Mouse (Mus musculus) naive thymus-derived CD4-positive, alpha-beta T cell, adult 2 months (primary cell): ENCODE data around the gene Dyx1c1.

Experiments used
- DNase-seq: peaks from one replicate; pipeline ENCODE4 v3.0.0-alpha.2; 2011; ENCODE audit warnings: low read depth

Dyx1c1 gene

DNA sequence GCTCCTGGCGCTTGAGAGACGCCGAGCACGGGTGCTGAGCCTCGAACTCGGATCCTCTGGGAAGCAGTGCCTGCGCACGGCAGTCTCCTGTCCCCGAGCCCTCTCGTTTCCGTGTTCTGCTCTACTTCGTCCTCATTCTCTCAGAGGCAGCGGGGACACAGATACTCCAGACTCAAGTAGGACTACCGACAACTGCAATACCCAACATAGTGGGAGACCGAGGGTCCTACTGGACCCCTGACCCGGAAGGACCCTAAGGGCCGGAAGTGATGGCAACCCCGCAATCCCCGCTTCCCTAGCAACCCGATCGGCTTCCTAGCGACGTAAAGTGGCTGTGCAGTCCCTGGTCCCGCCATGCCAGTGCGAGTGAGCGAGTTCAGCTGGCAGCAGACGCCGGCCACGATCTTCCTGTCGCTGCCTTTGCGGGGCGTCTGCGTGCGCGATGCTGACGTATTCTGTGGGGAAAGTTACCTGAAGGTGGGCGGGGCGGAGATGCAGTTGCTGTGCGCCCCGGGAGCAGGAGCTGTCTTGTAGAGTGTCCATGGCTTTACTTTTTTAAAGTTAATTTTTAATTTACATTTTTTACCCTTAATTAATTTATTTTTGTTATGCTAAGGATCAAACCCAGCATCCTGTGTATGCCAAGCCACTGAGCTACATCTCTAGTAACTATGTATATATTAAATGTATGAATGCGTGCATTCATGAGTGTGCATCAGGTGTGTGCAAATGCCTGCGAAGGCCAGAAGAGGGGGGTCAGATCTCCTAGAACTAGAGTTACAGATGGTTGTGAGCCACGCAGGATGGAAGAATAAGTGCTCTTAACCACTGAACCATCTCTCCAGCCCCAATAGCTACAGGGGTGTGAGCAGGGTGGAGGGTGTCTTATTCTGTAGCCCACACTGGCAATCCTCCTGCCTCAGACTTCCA, at the start of gene Dyx1c1, which contains the start of gene Gm44503:
Dyx1c1 (plus strand) TSS at position 265 of the 930 bp plus-strand sequence.
Gm44503 (plus strand) TSS at position 332 of the 930 bp plus-strand sequence.
- peak; percentile 92 for DNase-seq

DNA sequence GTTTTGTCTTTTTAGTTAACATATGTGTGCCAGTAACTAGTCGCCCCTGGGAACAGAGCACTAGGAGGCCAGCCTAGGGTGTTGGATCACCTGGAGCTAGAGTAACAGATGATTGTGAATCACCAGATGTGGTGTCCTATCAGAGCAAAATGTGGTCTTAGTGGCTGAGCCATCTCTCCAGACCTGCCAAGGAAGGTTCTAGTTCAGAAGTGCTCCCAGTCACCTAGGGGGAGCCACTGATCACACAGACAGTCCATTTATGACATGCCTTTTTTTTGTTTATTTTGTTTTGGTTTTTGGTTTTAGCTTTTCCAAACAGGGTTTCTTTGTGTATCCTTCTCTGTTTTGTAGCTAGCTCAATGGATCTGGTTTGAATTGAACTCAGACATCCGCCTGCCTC, 47.2 kb upstream of the Dyx1c1 start:
- DNase-seq: no peak

DNA sequence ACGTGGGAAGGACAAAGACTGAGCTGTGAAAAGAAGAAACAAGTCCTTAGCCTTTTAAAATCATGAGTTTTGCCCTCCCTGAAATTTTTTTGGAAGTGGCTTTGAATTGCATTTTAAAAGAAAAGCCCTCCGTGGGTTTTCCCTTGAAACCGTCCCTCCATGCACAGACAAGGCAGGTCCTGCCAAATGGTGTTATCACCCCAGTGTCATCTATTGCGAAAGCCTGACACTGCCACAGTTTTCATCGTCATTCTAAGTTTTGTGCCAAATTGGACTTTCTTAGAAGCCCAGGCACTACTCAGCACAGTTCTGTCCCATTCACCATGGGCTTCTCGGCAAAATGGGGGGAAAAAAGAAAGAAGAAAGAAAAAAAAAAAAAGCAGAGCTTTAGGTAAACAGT, 45.0 kb upstream of the Dyx1c1 start:
- no peak for DNase-seq

DNA sequence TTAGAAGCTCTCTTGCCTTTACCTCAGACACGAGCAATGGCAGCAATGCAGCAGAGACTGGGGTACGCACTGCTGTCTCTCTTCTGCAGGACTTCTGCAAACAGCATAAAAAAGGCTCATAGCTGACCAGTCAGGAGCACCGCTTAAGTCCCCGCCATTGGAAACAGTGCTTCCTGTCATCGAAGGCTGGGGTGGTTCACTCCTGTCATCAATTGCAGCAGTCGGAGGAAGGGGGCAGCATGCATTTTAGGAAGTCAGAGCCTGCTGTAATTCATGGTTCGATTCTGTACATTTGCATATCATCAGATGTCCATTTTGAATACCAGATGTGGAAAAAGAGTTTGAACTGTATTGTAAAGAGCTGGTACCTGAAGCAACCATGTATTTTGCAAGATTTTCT, 42.9 kb upstream of the Dyx1c1 start:
- DNase-seq: no peak

DNA sequence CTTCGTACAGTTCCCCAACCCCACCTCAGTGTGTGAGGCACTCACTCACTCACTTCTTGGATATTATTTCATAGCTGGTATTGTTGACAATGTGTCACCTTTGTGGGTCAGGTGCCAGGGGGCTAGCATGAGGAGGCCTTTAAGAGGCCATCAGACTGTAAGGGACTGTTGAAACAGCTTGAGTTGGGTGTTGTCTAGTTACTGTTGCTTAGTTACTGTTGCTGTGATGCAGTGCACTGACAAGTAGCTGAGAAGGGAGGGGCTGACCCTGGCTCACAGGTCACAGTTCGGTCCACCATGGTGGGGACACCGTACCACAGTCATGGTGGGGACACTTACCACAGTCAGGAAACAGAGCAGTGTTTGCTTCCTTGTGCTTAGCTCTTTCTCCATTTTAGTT, 35.5 kb upstream of the Dyx1c1 start:
- no peak for DNase-seq

DNA sequence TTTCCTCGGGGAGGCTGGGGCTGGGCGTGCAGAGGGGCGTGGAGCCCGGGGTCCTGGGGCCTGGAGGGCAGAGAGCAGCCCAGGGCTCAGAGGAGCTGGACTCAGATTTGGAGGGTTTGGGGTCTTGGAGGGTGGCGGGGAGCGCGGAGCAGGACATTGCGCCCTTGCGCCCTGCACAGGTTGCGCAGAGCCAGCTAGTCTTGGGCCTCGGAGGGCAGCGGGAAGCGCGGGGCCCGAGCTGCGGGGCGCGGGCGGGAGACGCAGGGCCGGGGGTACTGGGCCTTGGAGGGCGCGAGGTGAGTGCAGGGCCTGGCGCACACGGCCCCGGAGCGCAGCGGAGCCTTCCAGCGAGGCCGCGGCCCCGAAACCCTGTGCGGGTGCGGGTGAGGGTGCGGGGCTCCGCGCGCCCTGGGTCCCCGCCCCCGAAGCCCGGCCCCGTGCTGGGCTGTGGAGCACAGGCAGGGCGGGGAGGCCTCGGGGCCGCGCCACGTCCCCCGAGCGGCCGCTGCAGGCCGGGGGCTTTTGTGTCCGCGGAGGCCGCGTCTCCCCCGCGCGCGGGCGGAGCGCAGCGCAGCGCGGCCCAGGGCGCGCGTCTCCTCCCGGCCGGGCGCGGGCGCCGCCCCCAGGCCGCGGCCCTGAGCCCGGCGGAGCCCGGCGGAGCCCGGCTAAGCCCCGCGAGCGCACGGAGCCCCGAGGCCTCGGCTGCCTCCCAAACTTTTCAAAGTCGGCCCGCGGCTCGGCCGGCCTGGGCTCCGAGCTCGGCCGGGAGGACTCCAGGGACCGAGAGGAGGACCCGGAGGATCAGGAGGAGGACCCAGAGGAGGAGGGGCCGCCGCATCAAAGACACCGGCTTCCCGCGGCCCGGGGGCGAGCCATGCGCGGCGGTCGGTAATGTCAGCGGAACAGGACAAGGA, 33.3 kb upstream of the Dyx1c1 start, which contains the start of gene Pygo1:
Pygo1 (plus strand) TSS at position 625 of the 914 bp plus-strand sequence.
- no peak for DNase-seq

DNA sequence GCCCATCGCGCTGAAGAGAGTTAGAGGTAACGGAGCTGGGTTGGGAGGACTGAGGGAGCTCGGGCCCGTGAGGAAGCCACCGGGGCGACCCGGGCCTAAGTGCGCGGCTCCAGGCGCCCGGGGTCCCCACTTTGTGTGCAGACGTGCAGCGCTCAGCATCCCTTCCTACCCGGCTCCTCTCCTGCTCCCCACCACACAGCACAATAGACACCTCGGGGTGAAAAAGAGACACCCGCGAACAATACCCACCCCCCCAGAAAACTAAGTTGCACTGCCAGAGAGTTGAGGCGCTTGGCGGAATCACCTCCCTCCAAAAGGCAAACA, 32.7 kb upstream of the Dyx1c1 start:
- DNase-seq: no peak

DNA sequence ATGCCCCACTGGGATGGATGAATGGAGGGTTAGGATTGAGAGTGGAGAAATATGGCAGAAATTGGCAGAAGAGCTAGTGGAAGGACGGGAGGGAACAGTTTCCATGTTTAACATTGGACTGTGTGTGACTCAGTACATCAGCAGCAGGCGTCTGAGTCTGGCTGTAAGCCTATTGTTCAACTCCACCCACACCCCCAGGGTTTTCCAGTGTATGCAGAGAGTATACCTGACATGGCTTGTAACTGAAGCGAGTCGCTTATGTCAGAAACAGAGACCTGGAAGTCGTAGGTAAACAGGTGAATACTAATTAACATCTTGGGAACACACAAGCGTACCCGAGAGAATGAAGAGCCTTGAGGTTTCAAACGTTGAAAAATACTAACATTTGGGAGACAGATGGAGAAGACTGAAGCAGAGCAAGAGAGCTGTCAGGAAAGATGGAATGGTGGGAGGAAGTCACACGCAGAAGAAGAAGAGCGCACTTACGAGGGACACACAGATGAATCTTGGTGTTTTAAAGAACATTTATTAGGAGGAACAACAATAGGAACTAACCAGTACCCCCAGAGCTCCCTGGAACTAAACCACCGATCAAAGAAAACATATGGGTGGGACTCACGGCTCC, 27.3 kb upstream of the Dyx1c1 start:
- DNase-seq: no peak

GRCm38 (mm10) chr9:72935309-72935708, 23.3 kb upstream of the Dyx1c1 start:
- no peak for DNase-seq

GRCm38 (mm10) chr9:72936301-72936700, 22.3 kb upstream of the Dyx1c1 start:
- DNase-seq: no peak

DNA sequence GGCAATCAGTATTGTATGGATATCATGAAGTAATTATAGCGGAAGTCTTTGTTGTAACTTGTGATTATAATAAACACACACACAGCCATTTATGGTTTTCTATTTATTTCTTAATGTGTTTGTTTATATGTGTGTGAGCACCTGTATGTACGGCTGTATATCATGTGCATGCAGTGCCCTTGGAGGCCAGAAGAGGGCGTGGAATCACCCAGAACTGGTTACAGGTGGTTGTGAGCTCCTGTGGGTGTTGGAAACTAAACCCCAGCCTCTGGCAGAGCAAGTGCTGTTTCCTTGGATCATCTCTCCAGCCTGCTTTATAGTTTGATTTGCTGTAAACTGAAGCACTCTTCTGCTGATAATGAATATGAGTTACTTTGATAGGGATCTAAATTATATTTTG, 15.2 kb upstream of the Dyx1c1 start:
- peak; percentile 11 for DNase-seq

- DNase-seq: no peak
Measured at GRCm38 (mm10) chr9:72944286-72944685, 14.3 kb upstream of the Dyx1c1 start.

DNA sequence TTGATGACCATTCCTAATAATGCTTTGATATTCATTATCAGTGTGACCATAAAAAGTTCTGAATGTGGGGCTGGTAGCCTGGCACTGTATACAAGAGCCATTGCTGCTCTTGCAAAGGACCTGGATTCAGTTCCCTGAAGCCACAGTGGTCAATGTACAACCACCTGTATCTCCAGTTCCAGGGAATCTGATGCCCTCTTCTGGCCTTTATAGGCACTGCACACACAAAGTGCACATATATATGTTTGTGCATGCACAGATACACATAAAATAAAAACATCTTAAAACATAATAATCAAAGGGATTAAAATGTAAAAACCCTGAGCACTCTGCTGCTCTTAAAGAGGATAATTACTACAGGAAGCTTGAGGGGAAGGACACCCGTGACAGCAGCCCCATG, 11.6 kb upstream of the Dyx1c1 start:
- no peak for DNase-seq

- no peak for DNase-seq
Measured at GRCm38 (mm10) chr9:72949572-72949971, 9.0 kb upstream of the Dyx1c1 start.

GRCm38 (mm10) chr9:72954746-72955145, 3.8 kb upstream of the Dyx1c1 start:
- DNase-seq: peak; percentile 52

DNA sequence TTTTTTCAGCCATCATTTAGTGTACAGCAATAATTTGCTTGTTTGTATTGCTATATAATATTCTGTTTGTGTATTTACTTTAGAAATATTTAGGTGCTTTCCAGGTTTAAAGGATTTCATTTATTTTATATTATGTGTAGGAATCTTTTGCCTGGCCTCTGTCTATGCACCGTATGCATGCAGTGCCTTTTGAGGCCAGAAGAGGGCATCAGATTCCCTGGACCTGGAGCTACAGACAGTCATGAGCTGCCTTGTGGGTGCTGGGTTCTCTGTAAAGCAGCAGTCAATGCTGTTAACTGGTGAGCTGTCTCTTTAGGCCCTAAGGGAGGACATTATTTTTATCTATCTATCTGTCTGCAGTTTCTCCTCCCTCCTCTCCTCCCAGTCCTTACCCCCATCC, 3.0 kb upstream of the Dyx1c1 start:
- peak; percentile 82 for DNase-seq

- peak; percentile 54 for DNase-seq
Measured at GRCm38 (mm10) chr9:72961346-72961745, 2.8 kb downstream of the Dyx1c1 start.

DNA sequence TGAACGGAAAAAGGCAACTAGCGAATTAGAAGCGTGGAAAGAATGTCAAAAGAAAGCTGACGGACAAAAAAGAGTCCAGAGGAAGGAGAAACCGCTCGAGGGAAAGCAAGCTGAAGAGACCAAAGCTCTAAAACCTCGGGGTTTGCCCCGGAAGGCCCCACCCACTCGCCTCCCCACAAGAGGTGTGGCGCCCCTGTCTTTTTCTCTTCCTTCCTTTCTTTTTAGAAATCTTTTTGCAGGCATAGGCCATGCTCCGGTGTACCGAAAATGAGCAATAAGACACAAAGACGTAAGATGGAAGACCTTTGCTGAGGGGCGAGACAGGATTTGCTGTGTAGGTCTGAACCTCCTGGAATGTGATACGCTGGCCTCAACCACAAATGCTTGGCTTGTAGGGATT, 3.4 kb downstream of the Dyx1c1 start:
- DNase-seq: peak; percentile 83

- peak; percentile 92 for DNase-seq
Measured at GRCm38 (mm10) chr9:72968349-72969061, 9.9 kb downstream of the Dyx1c1 start.

DNA sequence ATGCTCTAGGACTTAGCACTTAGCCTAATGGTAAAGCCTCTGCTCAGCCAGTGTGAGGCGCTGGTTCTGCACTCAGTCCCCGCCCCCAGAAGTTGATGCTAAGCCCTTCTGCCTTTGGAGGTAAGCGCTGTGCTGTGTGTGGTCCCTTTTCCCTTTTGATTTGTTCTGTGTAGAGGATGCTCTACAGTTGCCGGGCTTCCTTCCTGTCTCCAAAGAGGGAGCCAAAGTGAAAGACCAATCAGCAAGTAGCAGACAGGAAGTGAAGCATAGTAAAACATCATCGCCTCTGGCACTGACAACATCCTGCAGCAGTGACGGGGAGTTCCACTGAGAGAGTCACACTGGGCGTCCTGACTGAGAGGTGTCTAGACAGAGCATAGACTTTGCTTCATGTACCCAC, 11.3 kb downstream of the Dyx1c1 start:
- DNase-seq: peak; percentile 93

GRCm38 (mm10) chr9:72972435-72972834, 13.8 kb downstream of the Dyx1c1 start:
- no peak for DNase-seq

DNA sequence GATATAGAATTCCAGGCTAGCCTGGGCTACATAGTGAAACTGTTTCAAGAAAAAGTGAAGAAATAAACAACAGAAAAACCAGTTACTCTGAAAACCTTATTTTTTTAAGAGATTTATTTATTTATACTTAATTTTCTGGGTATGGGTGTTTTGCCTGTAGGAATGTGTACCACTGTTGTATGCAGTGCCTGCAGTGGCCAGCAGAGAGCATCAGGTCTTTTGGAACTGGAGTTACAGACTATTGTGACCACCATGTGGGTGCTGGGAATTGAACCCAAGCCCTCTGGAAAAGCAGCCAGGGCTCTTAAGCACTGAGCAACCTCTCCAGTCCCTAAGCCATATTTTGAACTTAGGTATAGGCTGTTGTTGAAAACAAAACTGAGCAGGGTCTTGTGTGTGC, 14.4 kb downstream of the Dyx1c1 start:
- no peak for DNase-seq
